Mouse (Mus musculus): ENCODE results near the gene Nkd1. TPM values are rescaled to one million over a fixed set of nuclear protein-coding genes. Genes with fewer than 3 reads are reported as not detected.

Gene Nkd1
- total and polyA plus RNA-seq, 3 experiments = 0.05 TPM; not detected in 2

- no peak for TF ChIP-seq POLR2AphosphoS5 (IDR thresholded peaks at IDR 0.05; ENCODE audit: insufficient replicate concordance, low read depth, low read length)
- no peak for TF ChIP-seq CTCF (IDR thresholded peaks at IDR 0.05; ENCODE audit: low read depth, low read length)
- TF ChIP-seq GATA2 (IDR thresholded peaks at IDR 0.05; ENCODE audit: borderline replicate concordance, low read depth, low read length) = no peak
- TF ChIP-seq TAL1 (conservative IDR thresholded peaks at IDR 0.05; ENCODE audit: low read depth, low read length) = no peak
- TF ChIP-seq GATA1 (IDR thresholded peaks at IDR 0.05; ENCODE audit: borderline replicate concordance, low read length) = no peak
- Histone ChIP-seq H3K36me3 (replicated peaks) (no peaks in the 10 kb centered on the region), H3K27me3 (ENCODE audit: insufficient read depth, low read length) (no peaks in the 10 kb centered on the region)
These were observed 82.4 kb downstream of the Nkd1 start for GRCm38 (mm10) chr8:88603446-88603989.

GRCm38 (mm10) chr8:88604065-88605038 lies 83.2 kb downstream of the Nkd1 start:
- TF ChIP-seq TAL1 (conservative IDR thresholded peaks at IDR 0.05; ENCODE audit: low read depth, low read length) = no peak
- TF ChIP-seq CTCF (IDR thresholded peaks at IDR 0.05; ENCODE audit: low read depth, low read length) = no peak
- TF ChIP-seq GATA1 (IDR thresholded peaks at IDR 0.05; ENCODE audit: borderline replicate concordance, low read length) = no peak
- no peak for TF ChIP-seq GATA2 (IDR thresholded peaks at IDR 0.05; ENCODE audit: borderline replicate concordance, low read depth, low read length)
- TF ChIP-seq POLR2AphosphoS5 (IDR thresholded peaks at IDR 0.05; ENCODE audit: insufficient replicate concordance, low read depth, low read length) = no peak
- H3K4me3 ChIP-seq (ENCODE audit: low read depth, low read length) = no peak overlapping the region
- H3K27me3 ChIP-seq (ENCODE audit: insufficient read depth, low read length) = no peaks in the 10 kb centered on the region
- ATAC-seq (ENCODE audit: extremely low read depth, insufficient number of reproducible peaks, low FRiP score, poor library complexity, severe bottlenecking) (no peak), DNase-seq (ENCODE audit: low spot score) (no peak)
- no peaks in the 10 kb centered on the region for H3K4me1 ChIP-seq (ENCODE audit: insufficient read depth, low read depth, low read length)
- H3K9me3 ChIP-seq (replicated peaks) = no peaks in the 10 kb centered on the region
- no peaks in the 10 kb centered on the region for H3K36me3 ChIP-seq (replicated peaks)

More at GRCm38 (mm10) chr8:88603446-88603989, 82.4 kb downstream of the Nkd1 start:
- no peaks in the 10 kb centered on the region for H3K9me3 ChIP-seq (replicated peaks)
- no peak for ATAC-seq (ENCODE audit: extremely low read depth, insufficient number of reproducible peaks, low FRiP score, poor library complexity, severe bottlenecking)
- H3K4me3 ChIP-seq (ENCODE audit: low read depth, low read length) = no peak overlapping the region
- no peaks in the 10 kb centered on the region for H3K4me1 ChIP-seq (ENCODE audit: insufficient read depth, low read depth, low read length)
- DNase-seq (ENCODE audit: low spot score) = no peak

DNA sequence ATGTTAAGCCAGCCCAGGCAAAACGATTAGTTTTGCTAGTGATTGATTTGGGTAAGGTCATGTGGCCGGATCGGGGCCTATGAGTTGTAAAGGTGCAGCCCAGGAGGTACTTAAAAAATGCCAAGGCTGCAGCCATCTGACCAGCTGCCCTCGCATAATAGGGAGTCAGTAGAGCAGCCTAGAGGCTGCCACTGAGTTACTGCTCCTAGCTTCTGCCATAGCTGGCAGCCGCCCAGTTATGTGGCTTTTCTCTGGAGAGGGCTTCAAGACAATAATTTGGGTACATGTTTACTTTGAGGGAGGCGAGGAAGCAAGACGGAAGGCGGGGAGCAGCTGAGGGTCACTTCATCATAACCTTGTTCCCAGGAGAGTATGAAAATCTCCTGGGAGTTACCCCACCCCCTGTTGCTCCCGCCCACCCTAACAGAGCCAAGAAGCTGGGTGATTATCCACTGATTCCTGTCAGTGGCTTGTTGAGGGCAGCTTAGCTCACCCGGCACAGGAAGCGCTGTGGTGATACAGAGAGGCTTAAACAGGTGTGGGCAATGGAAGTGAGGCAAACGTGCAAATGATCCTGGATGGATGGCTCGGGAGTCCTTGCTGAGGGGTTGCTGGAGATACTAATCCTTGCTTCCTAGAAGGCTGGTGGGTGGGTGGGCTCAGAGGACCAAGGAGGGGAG lies 84.3 kb downstream of the Nkd1 start:
- H3K4me3 ChIP-seq (ENCODE audit: low read depth, low read length) = no peak overlapping the region
- H3K4me1 ChIP-seq (ENCODE audit: insufficient read depth, low read depth, low read length) = no peaks in the 10 kb centered on the region
- ATAC-seq (ENCODE audit: extremely low read depth, insufficient number of reproducible peaks, low FRiP score, poor library complexity, severe bottlenecking) (no peak), DNase-seq (ENCODE audit: low spot score) (no peak)
- TF ChIP-seq CTCF (IDR thresholded peaks at IDR 0.05; ENCODE audit: low read depth, low read length) (no peak), POLR2AphosphoS5 (IDR thresholded peaks at IDR 0.05; ENCODE audit: insufficient replicate concordance, low read depth, low read length) (no peak), TAL1 (conservative IDR thresholded peaks at IDR 0.05; ENCODE audit: low read depth, low read length) (no peak), GATA2 (IDR thresholded peaks at IDR 0.05; ENCODE audit: borderline replicate concordance, low read depth, low read length) (no peak), GATA1 (IDR thresholded peaks at IDR 0.05; ENCODE audit: borderline replicate concordance, low read length) (no peak)
- no peaks in the 10 kb centered on the region for H3K27me3 ChIP-seq (ENCODE audit: insufficient read depth, low read length)
- H3K9me3 ChIP-seq (replicated peaks) = no peaks in the 10 kb centered on the region
- no peaks in the 10 kb centered on the region for H3K36me3 ChIP-seq (replicated peaks)

- H3K9me3 ChIP-seq (replicated peaks) = no peaks in the 10 kb centered on the region
- no peak for TF ChIP-seq POLR2AphosphoS5 (IDR thresholded peaks at IDR 0.05; ENCODE audit: insufficient replicate concordance, low read depth, low read length)
- TF ChIP-seq TAL1 (conservative IDR thresholded peaks at IDR 0.05; ENCODE audit: low read depth, low read length) = no peak
- TF ChIP-seq CTCF (IDR thresholded peaks at IDR 0.05; ENCODE audit: low read depth, low read length) = no peak
- TF ChIP-seq GATA1 (IDR thresholded peaks at IDR 0.05; ENCODE audit: borderline replicate concordance, low read length) = no peak
- no peak for TF ChIP-seq GATA2 (IDR thresholded peaks at IDR 0.05; ENCODE audit: borderline replicate concordance, low read depth, low read length)
- H3K4me1 ChIP-seq (ENCODE audit: insufficient read depth, low read depth, low read length) = no peaks in the 10 kb centered on the region
- ATAC-seq (ENCODE audit: extremely low read depth, insufficient number of reproducible peaks, low FRiP score, poor library complexity, severe bottlenecking) (no peak), DNase-seq (ENCODE audit: low spot score) (no peak)
- H3K4me3 ChIP-seq (ENCODE audit: low read depth, low read length) = no peak overlapping the region
- H3K36me3 ChIP-seq (replicated peaks) = no peaks in the 10 kb centered on the region
- no peaks in the 10 kb centered on the region for H3K27me3 ChIP-seq (ENCODE audit: insufficient read depth, low read length)
These were observed 87.9 kb downstream of the Nkd1 start for GRCm38 (mm10) chr8:88609036-88609435.

DNA sequence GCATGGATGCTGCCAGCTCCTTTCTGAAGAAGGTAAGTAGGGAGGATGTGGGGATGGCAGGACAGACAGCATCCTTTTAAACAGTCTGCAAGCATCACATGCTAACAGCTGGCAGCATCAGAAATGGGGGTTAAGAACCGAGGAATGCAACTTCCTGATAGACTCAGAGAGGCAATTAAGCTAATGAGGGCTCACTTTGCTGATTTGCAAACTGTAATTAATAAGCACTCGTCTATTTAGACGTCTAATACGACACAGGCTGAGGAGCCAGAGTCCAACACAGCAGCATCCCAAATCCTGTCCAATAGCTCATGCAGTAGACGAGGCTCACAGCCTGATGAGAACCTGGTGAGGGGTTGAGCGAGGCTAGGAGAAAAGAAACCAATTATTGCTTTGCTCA lies 89.1 kb downstream of the Nkd1 start:
- DNase-seq (ENCODE audit: low spot score) (no peak), ATAC-seq (ENCODE audit: extremely low read depth, insufficient number of reproducible peaks, low FRiP score, poor library complexity, severe bottlenecking) (no peak)
- no peak overlapping the region for H3K4me3 ChIP-seq (ENCODE audit: low read depth, low read length)
- TF ChIP-seq POLR2AphosphoS5 (IDR thresholded peaks at IDR 0.05; ENCODE audit: insufficient replicate concordance, low read depth, low read length) (no peak), GATA2 (IDR thresholded peaks at IDR 0.05; ENCODE audit: borderline replicate concordance, low read depth, low read length) (no peak), CTCF (IDR thresholded peaks at IDR 0.05; ENCODE audit: low read depth, low read length) (no peak), GATA1 (IDR thresholded peaks at IDR 0.05; ENCODE audit: borderline replicate concordance, low read length) (no peak), TAL1 (conservative IDR thresholded peaks at IDR 0.05; ENCODE audit: low read depth, low read length) (no peak)
- H3K27me3 ChIP-seq (ENCODE audit: insufficient read depth, low read length) = no peaks in the 10 kb centered on the region
- no peaks in the 10 kb centered on the region for H3K4me1 ChIP-seq (ENCODE audit: insufficient read depth, low read depth, low read length)
- no peaks in the 10 kb centered on the region for H3K36me3 ChIP-seq (replicated peaks)
- no peaks in the 10 kb centered on the region for H3K9me3 ChIP-seq (replicated peaks)
